Mouse (Mus musculus) myocyte (in vitro differentiated cells): ENCODE results near the gene Mrs2. TPM values are rescaled to one million over a fixed set of nuclear protein-coding genes. Genes with fewer than 3 reads are reported as not detected.

Experiments used
- H3K27me3 ChIP-seq: one replicate; pipeline ENCODE4 v1.6.1; 2011; ENCODE audit not compliant: control insufficient read depth, insufficient read depth, insufficient read length
- H3K36me3 ChIP-seq: one replicate; pipeline ENCODE4 v1.6.1; 2011; ENCODE audit not compliant: control insufficient read depth, insufficient read depth
- H3K4me2 ChIP-seq: one replicate; pipeline ENCODE4 v1.6.1; 2011; ENCODE audit warnings: low read depth, control low read depth
- H3K4me3 ChIP-seq: one replicate; pipeline ENCODE4 v1.5.1; 2011; ENCODE audit warnings: mild to moderate bottlenecking, control low read depth, moderate library complexity
- H3K79me2 ChIP-seq: one replicate; pipeline ENCODE4 v1.6.1; 2011; ENCODE audit not compliant: control insufficient read depth, insufficient read depth
- H3ac ChIP-seq: one replicate; pipeline ENCODE4 v1.6.1; 2011; ENCODE audit not compliant: control insufficient read depth, insufficient read length
- CEBPB ChIP-seq: IDR thresholded peaks from 2 replicates; pipeline ENCODE4 v1.6.1; 2011; ENCODE audit warnings: mild to moderate bottlenecking, moderate library complexity; ENCODE audit not compliant: poor library complexity, insufficient read depth, severe bottlenecking
- E2F4 ChIP-seq: IDR thresholded peaks from one replicate; pipeline ENCODE4 v1.6.1; 2011; ENCODE audit warnings: mild to moderate bottlenecking, control low read depth, moderate library complexity; ENCODE audit not compliant: insufficient read depth
- MAX ChIP-seq: IDR thresholded peaks from one replicate; pipeline ENCODE4 v1.6.1; 2011; ENCODE audit warnings: low read depth, mild to moderate bottlenecking, control low read depth
- MYOD1 ChIP-seq, 3 experiments: IDR thresholded peaks; one replicate each; pipeline ENCODE4 v1.6.1; 2011; ENCODE audit warnings: control low read depth in 2 of 3, low read depth in 2 of 3, mild to moderate bottlenecking in 2 of 3, moderate library complexity in 1 of 3; ENCODE audit not compliant: insufficient read length in 2 of 3, control insufficient read depth in 1 of 3
- MYOG ChIP-seq, 3 experiments: IDR thresholded peaks; one replicate each; pipeline ENCODE4 v1.6.1; 2011; ENCODE audit warnings: control low read depth in 2 of 3, low read depth in 2 of 3, mild to moderate bottlenecking in 2 of 3; ENCODE audit not compliant: insufficient read length in 2 of 3, control insufficient read depth in 1 of 3, insufficient read depth in 1 of 3
- POLR2A ChIP-seq: IDR thresholded peaks from one replicate; pipeline ENCODE4 v1.6.1; 2011; ENCODE audit warnings: low read depth, mild to moderate bottlenecking, control low read depth, moderate library complexity; ENCODE audit not compliant: insufficient read length
- POLR2AphosphoS2 ChIP-seq: IDR thresholded peaks from one replicate; pipeline ENCODE4 v1.6.1; 2011; ENCODE audit warnings: low read depth, control low read depth; ENCODE audit not compliant: insufficient read length
- REST ChIP-seq: IDR thresholded peaks from one replicate; pipeline ENCODE4 v1.6.1; 2011; ENCODE audit warnings: mild to moderate bottlenecking, control low read depth, moderate library complexity; ENCODE audit not compliant: insufficient read depth, insufficient read length
- SRF ChIP-seq: IDR thresholded peaks from one replicate; pipeline ENCODE4 v1.6.1; 2011; ENCODE audit warnings: low read depth; ENCODE audit not compliant: control insufficient read depth, insufficient read length
- TCF12 ChIP-seq: IDR thresholded peaks from one replicate; pipeline ENCODE4 v1.6.1; 2011; ENCODE audit warnings: mild to moderate bottlenecking, control low read depth; ENCODE audit not compliant: poor library complexity, insufficient read depth, severe bottlenecking
- TCF3 ChIP-seq: IDR thresholded peaks from one replicate; pipeline ENCODE4 v1.6.1; 2011; ENCODE audit warnings: low read depth, control low read depth; ENCODE audit not compliant: insufficient read length
- USF1 ChIP-seq: IDR thresholded peaks from one replicate; pipeline ENCODE4 v1.6.1; 2011; ENCODE audit warnings: low read depth, mild to moderate bottlenecking, control low read depth, moderate library complexity
- polyA plus RNA-seq: library from polyadenylated mRNA; unstranded; fragments of >200 nt; fragmentation: generic; extraction: Trizol; gene quantifications from one replicate; pipeline ENCODE4 v1.2.1, GENCODE M21; 2012; ENCODE audit warnings: missing spikeins

The Mrs2 gene
- polyA plus RNA-seq, 1 experiment = 12.7 TPM

- Histone ChIP-seq H3K27me3 (no peaks in the 10 kb centered on the region), H3ac (no peak overlapping the region), H3K36me3 (no peaks in the 10 kb centered on the region), H3K4me2 (no peak overlapping the region), H3K79me2 (no peaks in the 10 kb centered on the region), H3K4me3 (no peak overlapping the region)
- TF ChIP-seq POLR2A (no peak), POLR2AphosphoS2 (no peak), SRF (no peak), TCF3 (no peak), REST (no peak), E2F4 (no peak), MAX (no peak), CEBPB (no peak), USF1 (no peak)
Observed at GRCm38 (mm10) chr13:24948870-24949269, 71.3 kb downstream of the Mrs2 start.

- Histone ChIP-seq H3K27me3 (no peaks in the 10 kb centered on the region), H3K36me3 (no peaks in the 10 kb centered on the region), H3K4me2 (no peak overlapping the region), H3K79me2 (no peaks in the 10 kb centered on the region), H3ac (no peak overlapping the region), H3K4me3 (no peak overlapping the region)
- TF ChIP-seq TCF12 = no peak
- no peak for TF ChIP-seq USF1
- TF ChIP-seq CEBPB = no peak
- TF ChIP-seq SRF = no peak
- TF ChIP-seq POLR2AphosphoS2 = no peak
- TF ChIP-seq REST = no peak
- no peak for TF ChIP-seq TCF3
- TF ChIP-seq POLR2A = no peak
- TF ChIP-seq MYOD1 (IDR thresholded peaks at IDR 0.05; ENCODE audit: control insufficient read depth in 1 of 3, insufficient read length in 2 of 3, low read depth in 2 of 3) = no peak
- TF ChIP-seq MAX = no peak
- no peak for TF ChIP-seq MYOG (IDR thresholded peaks at IDR 0.05; ENCODE audit: control insufficient read depth in 1 of 3, insufficient read depth in 1 of 3, insufficient read length in 2 of 3, low read depth in 2 of 3)
- TF ChIP-seq E2F4 = no peak
Observed at GRCm38 (mm10) chr13:24947158-24947557, 73.0 kb downstream of the Mrs2 start.

GRCm38 (mm10) chr13:24945567-24945966 lies 74.6 kb downstream of the Mrs2 start:
- H3K79me2 ChIP-seq = no peaks in the 10 kb centered on the region
- H3K4me2 ChIP-seq = no peak overlapping the region
- H3K27me3 ChIP-seq = no peaks in the 10 kb centered on the region
- no peak overlapping the region for H3ac ChIP-seq
- TF ChIP-seq TCF3 (no peak), REST (no peak), MYOD1 (IDR thresholded peaks at IDR 0.05; ENCODE audit: control insufficient read depth in 1 of 3, insufficient read length in 2 of 3, low read depth in 2 of 3) (no peak), CEBPB (no peak), POLR2A (no peak), SRF (no peak)
- no peaks in the 10 kb centered on the region for H3K36me3 ChIP-seq
- no peak overlapping the region for H3K4me3 ChIP-seq

GRCm38 (mm10) chr13:24943303-24943702 lies 76.9 kb downstream of the Mrs2 start:
- no peaks in the 10 kb centered on the region for H3K27me3 ChIP-seq
- H3K4me2 ChIP-seq = no peak overlapping the region
- no peak overlapping the region for H3K4me3 ChIP-seq
- no peak for TF ChIP-seq POLR2A
- TF ChIP-seq MYOD1 (IDR thresholded peaks at IDR 0.05; ENCODE audit: control insufficient read depth in 1 of 3, insufficient read length in 2 of 3, low read depth in 2 of 3) = no peak
- no peak for TF ChIP-seq CEBPB
- no peak for TF ChIP-seq MYOG (IDR thresholded peaks at IDR 0.05; ENCODE audit: control insufficient read depth in 1 of 3, insufficient read depth in 1 of 3, insufficient read length in 2 of 3, low read depth in 2 of 3)
- no peak for TF ChIP-seq TCF12
- no peak for TF ChIP-seq E2F4
- TF ChIP-seq TCF3 = no peak
- no peak for TF ChIP-seq POLR2AphosphoS2
- no peak for TF ChIP-seq REST
- no peak for TF ChIP-seq MAX
- TF ChIP-seq USF1 = no peak
- TF ChIP-seq SRF = no peak
- H3K79me2 ChIP-seq = no peaks in the 10 kb centered on the region
- no peak overlapping the region for H3ac ChIP-seq
- H3K36me3 ChIP-seq = no peaks in the 10 kb centered on the region

GRCm38 (mm10) chr13:24942512-24943282 lies 77.5 kb downstream of the Mrs2 start, which contains the start of gene Gpld1:
Gene Gpld1 (plus strand): TSS chr13:24943152.
- no peak within 1 kb of the TSS for H3ac ChIP-seq
- no peak for TF ChIP-seq TCF12
- H3K36me3 ChIP-seq = no peaks in the 10 kb centered on the region
- no peaks in the 10 kb centered on the region for H3K27me3 ChIP-seq
- no peak within 1 kb of the TSS for H3K4me3 ChIP-seq
- no peak within 1 kb of the TSS for H3K4me2 ChIP-seq
- H3K79me2 ChIP-seq = no peaks in the 10 kb centered on the region
